Mouse (Mus musculus) liver, embryonic 16.5 days (tissue): ENCODE data around the gene Actr5. TPM values are rescaled to one million over a fixed set of nuclear protein-coding genes. Genes with fewer than 3 reads are reported as not detected.

Experiments used
- ATAC-seq: fragments of 200-750 bp; cut with Nextera tagmentation; 2 replicates; pipeline ENCODE4 v1.8.0; 2017; ENCODE audit warnings: low read depth, mild to moderate bottlenecking, moderate number of reproducible peaks, moderate library complexity
- H3K27ac ChIP-seq: fragments of 300-500 bp; sonication (generic); 2 replicates; pipeline ENCODE4 v1.5.1; 2014; ENCODE audit warnings: mild to moderate bottlenecking, low read length
- H3K27me3 ChIP-seq: fragments of 300-500 bp; sonication (generic); 2 replicates; pipeline ENCODE4 v1.6.1; 2014; ENCODE audit warnings: low read depth, low read length, mixed read lengths; ENCODE audit not compliant: control insufficient read depth, insufficient read depth
- H3K36me3 ChIP-seq: fragments of 300-500 bp; sonication (generic); 2 replicates; pipeline ENCODE4 v1.6.1; 2014; ENCODE audit warnings: mild to moderate bottlenecking; ENCODE audit not compliant: control insufficient read depth, insufficient read depth
- H3K4me1 ChIP-seq: fragments of 300-500 bp; sonication (generic); 2 replicates; pipeline ENCODE4 v1.6.1; 2014; ENCODE audit warnings: low read depth, low read length, mixed read lengths; ENCODE audit not compliant: control insufficient read depth
- H3K4me2 ChIP-seq: fragments of 300-500 bp; sonication (generic); 2 replicates; pipeline ENCODE4 v1.6.1; 2014; ENCODE audit warnings: low read depth, low read length, mixed read lengths
- H3K4me3 ChIP-seq: fragments of 300-500 bp; sonication (generic); 2 replicates; pipeline ENCODE4 v1.5.1; 2014; ENCODE audit warnings: low read depth, mild to moderate bottlenecking, low read length
- H3K9ac ChIP-seq: fragments of 300-500 bp; sonication (generic); 2 replicates; pipeline ENCODE4 v1.6.1; 2014; ENCODE audit warnings: low read depth, low read length
- H3K9me3 ChIP-seq: fragments of 300-500 bp; sonication (generic); replicated peaks from 2 replicates; pipeline ENCODE4 v1.6.1; 2016; ENCODE audit warnings: low read length; ENCODE audit not compliant: control insufficient read depth
- WGBS: fragments of 180-500 bp; shearing (Covaris S2); extraction: QIAGEN DNeasy Blood & Tissue Kit; methylation state at CpG from one replicate; pipeline ENCODE4 v1.1.7; 2014; ENCODE audit not compliant: insufficient replicate concordance; 5-methylcytosine and 5-hydroxymethylcytosine counted together
- polyA plus RNA-seq: library from polyadenylated mRNA; unstranded; fragments of >200 nt; fragmentation: Nextera tagmentation; extraction: Ambion mirVana; gene quantifications from 2 replicates; pipeline ENCODE4 v1.2.1, GENCODE M21; 2015

The Actr5 gene
- polyA plus RNA-seq, 1 experiment from 2014 or later: 2.3 TPM

GRCm38 (mm10) chr2:158675161-158675560, 50.5 kb downstream of the Actr5 start:
- Histone ChIP-seq H3K27ac (no peak overlapping the region), H3K4me3 (no peak overlapping the region), H3K36me3 (no peaks in the 10 kb centered on the region), H3K4me2 (no peak overlapping the region), H3K9ac (no peak overlapping the region), H3K9me3 (no peaks in the 10 kb centered on the region), H3K27me3 (no peaks in the 10 kb centered on the region), H3K4me1 (no peaks in the 10 kb centered on the region)
- no peak for ATAC-seq
- WGBS: 68% methylated on average over 6 of the region's 6 CpGs

DNA sequence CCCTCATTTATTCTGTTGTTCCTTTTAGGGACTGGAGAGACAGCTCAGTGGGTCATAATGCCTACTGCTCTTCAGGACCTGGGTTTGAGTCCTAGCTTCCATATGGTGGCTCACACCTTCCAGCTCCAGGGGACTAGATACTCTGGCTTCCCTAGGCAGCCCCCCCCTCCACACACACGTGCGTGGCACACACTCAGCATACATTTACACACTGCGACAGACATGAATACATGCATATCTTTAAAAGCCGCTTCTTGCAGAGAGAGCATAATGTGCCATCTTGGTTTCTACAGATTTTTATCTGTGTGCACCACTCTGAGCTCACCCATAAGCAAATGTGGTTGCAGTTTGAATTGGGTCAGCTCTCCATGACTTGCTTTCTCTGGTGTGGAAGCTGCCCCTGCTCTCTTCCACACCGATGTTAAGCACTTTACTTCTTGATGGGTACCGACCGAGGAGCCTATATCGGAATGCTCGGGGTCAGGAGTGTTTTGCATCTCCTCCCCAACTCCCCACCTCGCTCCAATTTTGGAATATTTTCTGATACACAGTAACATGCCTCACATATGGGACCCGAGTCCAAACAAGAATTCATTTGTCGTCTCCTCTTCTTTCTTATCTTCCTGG, 51.3 kb downstream of the Actr5 start:
- no peak for ATAC-seq
- no peaks in the 10 kb centered on the region for H3K36me3 ChIP-seq
- H3K4me2 ChIP-seq: no peak overlapping the region
- H3K9me3 ChIP-seq: no peaks in the 10 kb centered on the region
- H3K27me3 ChIP-seq: no peaks in the 10 kb centered on the region
- H3K4me1 ChIP-seq: no peaks in the 10 kb centered on the region
- no peak overlapping the region for H3K4me3 ChIP-seq
- 65% methylated on average over 12 of the region's 12 CpGs for WGBS
- H3K9ac ChIP-seq: no peak overlapping the region
- H3K27ac ChIP-seq: no peak overlapping the region

- ATAC-seq: no peak
- no peak overlapping the region for H3K4me3 ChIP-seq
- no peaks in the 10 kb centered on the region for H3K9me3 ChIP-seq
- no peak overlapping the region for H3K27ac ChIP-seq
- H3K9ac ChIP-seq: no peak overlapping the region
- no peaks in the 10 kb centered on the region for H3K27me3 ChIP-seq
- whole genome bisulfite sequencing: 30% methylated on average over 8 of the region's 8 CpGs
- no peak overlapping the region for H3K4me2 ChIP-seq
- no peaks in the 10 kb centered on the region for H3K4me1 ChIP-seq
- no peaks in the 10 kb centered on the region for H3K36me3 ChIP-seq
These were observed 53.3 kb downstream of the Actr5 start for GRCm38 (mm10) chr2:158677946-158678345.

GRCm38 (mm10) chr2:158679091-158679490, 54.4 kb downstream of the Actr5 start:
- H3K9me3 ChIP-seq: no peaks in the 10 kb centered on the region
- H3K4me2 ChIP-seq: no peak overlapping the region
- 71% methylated on average over 7 of the region's 7 CpGs for WGBS
- ATAC-seq: no peak
- no peak overlapping the region for H3K4me3 ChIP-seq
- no peak overlapping the region for H3K9ac ChIP-seq
- no peak overlapping the region for H3K27ac ChIP-seq
- no peaks in the 10 kb centered on the region for H3K4me1 ChIP-seq
- no peaks in the 10 kb centered on the region for H3K27me3 ChIP-seq
- H3K36me3 ChIP-seq: no peaks in the 10 kb centered on the region

DNA sequence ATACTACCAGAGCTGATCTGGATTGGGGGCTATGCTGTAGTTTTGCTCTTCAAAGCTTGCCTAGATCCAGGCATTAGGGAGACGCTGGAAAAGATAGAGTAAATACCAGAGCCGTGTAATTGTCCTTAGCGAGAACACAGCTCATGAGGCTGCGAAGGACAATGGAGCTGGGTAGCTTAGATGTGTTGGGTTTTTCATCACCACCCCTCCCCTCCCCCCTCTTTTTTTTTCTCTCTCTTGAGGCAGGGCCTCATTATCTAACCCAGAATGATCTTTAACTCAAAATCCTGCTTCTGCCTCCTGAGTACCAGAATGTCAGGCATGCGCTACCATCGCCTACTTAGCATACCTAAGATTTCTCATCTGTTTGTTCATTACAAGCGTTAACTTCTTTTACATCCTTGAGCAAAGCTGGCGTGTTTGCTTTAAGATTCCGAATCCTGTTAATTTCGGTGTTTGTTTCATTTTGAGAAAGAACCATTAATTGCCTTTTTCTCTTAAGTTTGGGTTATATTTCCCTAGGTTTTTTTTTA, 55.7 kb downstream of the Actr5 start:
- Histone ChIP-seq H3K4me2 (no peak overlapping the region), H3K4me3 (no peak overlapping the region), H3K9me3 (no peaks in the 10 kb centered on the region), H3K9ac (no peak overlapping the region), H3K4me1 (no peaks in the 10 kb centered on the region), H3K36me3 (no peaks in the 10 kb centered on the region), H3K27ac (no peak overlapping the region), H3K27me3 (no peaks in the 10 kb centered on the region)
- no peak for ATAC-seq
- WGBS: 66% methylated on average over 10 of the region's 10 CpGs

DNA sequence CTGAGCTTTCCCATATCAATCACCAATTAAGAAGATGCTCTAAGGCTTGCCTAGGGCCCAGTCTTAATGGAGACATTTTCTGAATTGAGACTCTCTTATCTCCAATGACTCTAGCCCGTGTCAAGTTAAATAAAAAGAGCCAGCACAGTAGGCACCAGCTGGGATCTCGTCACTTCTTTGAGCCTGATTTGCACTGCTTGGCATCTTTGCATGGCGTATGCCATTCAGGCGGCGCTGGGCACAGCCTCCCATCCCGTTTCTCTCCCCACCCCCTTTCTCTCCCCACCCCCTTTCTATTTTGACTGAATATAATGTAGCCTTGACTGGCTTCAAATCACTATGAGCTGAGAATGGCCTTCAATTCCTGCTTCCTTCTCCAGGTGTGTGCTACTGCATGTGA, 57.0 kb downstream of the Actr5 start:
- no peak overlapping the region for H3K4me3 ChIP-seq
- WGBS: 66% methylated on average over 6 of the region's 6 CpGs

GRCm38 (mm10) chr2:158682344-158683037, 57.8 kb downstream of the Actr5 start:
- no peak overlapping the region for H3K27ac ChIP-seq
- no peak overlapping the region for H3K9ac ChIP-seq
- H3K36me3 ChIP-seq: no peaks in the 10 kb centered on the region
- no peak overlapping the region for H3K4me3 ChIP-seq
- H3K27me3 ChIP-seq: no peaks in the 10 kb centered on the region
- no peak overlapping the region for H3K4me2 ChIP-seq
- 35% methylated on average over 11 of the region's 11 CpGs for WGBS
- H3K4me1 ChIP-seq: no peaks in the 10 kb centered on the region
- ATAC-seq: no peak
- no peaks in the 10 kb centered on the region for H3K9me3 ChIP-seq

More for the DNA sequence above, 57.0 kb downstream of the Actr5 start:
- Histone ChIP-seq H3K9me3 (no peaks in the 10 kb centered on the region), H3K4me1 (no peaks in the 10 kb centered on the region), H3K27me3 (no peaks in the 10 kb centered on the region), H3K36me3 (no peaks in the 10 kb centered on the region), H3K27ac (no peak overlapping the region), H3K4me2 (no peak overlapping the region), H3K9ac (no peak overlapping the region)
- ATAC-seq: no peak

GRCm38 (mm10) chr2:158683038-158683413, 58.3 kb downstream of the Actr5 start:
- Histone ChIP-seq H3K4me1 (no peaks in the 10 kb centered on the region), H3K27ac (no peak overlapping the region), H3K4me2 (no peak overlapping the region), H3K27me3 (no peaks in the 10 kb centered on the region), H3K9me3 (no peaks in the 10 kb centered on the region), H3K36me3 (no peaks in the 10 kb centered on the region), H3K9ac (no peak overlapping the region), H3K4me3 (no peak overlapping the region)
- ATAC-seq: no peak
- WGBS: 18% methylated on average over 4 of the region's 4 CpGs

DNA sequence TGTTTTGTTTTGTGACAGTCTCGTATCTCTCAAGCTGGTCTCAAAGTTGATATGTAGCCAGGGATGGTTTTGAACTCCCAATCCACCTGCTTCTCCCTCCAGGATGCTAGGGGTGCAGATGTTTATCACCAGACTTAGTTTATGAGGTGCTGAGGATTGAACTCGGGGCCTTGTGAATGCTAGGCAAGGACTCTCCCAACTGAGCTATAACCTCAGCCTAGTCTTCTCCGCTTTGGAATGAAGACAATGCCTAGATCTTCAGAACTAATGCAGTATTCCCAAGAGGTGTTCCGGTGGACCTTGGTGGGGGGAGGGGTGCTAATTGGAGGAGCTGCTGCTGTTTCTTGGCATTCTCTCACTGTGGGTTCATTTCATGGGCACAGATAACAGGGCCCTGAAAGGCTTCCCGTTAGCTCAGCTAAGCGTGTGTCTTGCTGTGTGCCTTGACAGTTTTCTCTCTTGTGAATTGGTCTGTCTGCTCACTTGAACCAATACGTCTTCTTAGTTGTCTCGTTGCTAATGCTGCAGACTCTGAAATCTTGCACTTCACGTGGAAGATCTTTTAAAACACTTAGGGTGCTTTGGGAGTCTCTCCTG, 59.7 kb downstream of the Actr5 start:
- WGBS: 51% methylated on average over 9 of the region's 9 CpGs
- no peak for ATAC-seq
- H3K9ac ChIP-seq: no peak overlapping the region

More for the DNA sequence above, 59.7 kb downstream of the Actr5 start:
- no peak overlapping the region for H3K27ac ChIP-seq
- H3K27me3 ChIP-seq: no peaks in the 10 kb centered on the region
- no peaks in the 10 kb centered on the region; the same call in 1 of the 2 replicates for H3K4me1 ChIP-seq
- no peaks in the 10 kb centered on the region for H3K9me3 ChIP-seq
- H3K36me3 ChIP-seq: no peaks in the 10 kb centered on the region
- H3K4me2 ChIP-seq: no peak overlapping the region
- no peak overlapping the region for H3K4me3 ChIP-seq
